ENCODE assay signal across 26 mouse cellular contexts in genomic region chr1:157090835-157091234, GRCm38 (mm10). TPM values are rescaled to one million over a fixed set of nuclear protein-coding genes. Genes with fewer than 3 reads are reported as not detected.
DNase-seq lines count a peak whose midpoint lies in the region; ATAC-seq and TF ChIP-seq lines count a peak whose summit lies in the region.
"Had no signal": no experiment of that assay in that cellular context is flagged by ENCODE, and none has a peak within 500 bp of the region (broad histone marks: within the 10 kb centered on the region; RNA-seq: fewer than 3 reads in every experiment).

No protein-coding gene starts in this region.

- no peaks in the 10 kb centered on the region; the same call in 1 of the 2 replicates for H3K4me1 ChIP-seq in liver, adult 2 months (ENCODE audit: control insufficient read depth, insufficient read depth, low read length)
- peaks cover 3% of the 10 kb centered on the region for H3K4me1 ChIP-seq in liver, embryonic 11.5 days (replicated peaks; ENCODE audit: control insufficient read depth, insufficient read depth, low read length)
- peaks cover 5% of the 10 kb centered on the region; the same call in 1 of the 2 replicates for H3K4me1 ChIP-seq in midbrain, embryonic 11.5 days (ENCODE audit: control insufficient read depth, insufficient read depth, low read length)
- H3K4me1 ChIP-seq in midbrain, embryonic 15.5 days, result peaks cover 10% of the 10 kb centered on the region
- H3K4me1 ChIP-seq: embryonic facial prominence, embryonic 12.5 days had no signal

- TF ChIP-seq POLR2A in liver, adult 2 months (IDR thresholded peaks at IDR 0.05; ENCODE audit: extremely low read depth, insufficient read depth, low read length), result no peak
- no peak for TF ChIP-seq POLR2A in myocyte (IDR thresholded peaks at IDR 0.05; ENCODE audit: insufficient read length, low read depth)

- H3K79me2 ChIP-seq in liver, adult 2 months (ENCODE audit: control insufficient read depth, insufficient read depth, low read length), result no peaks in the 10 kb centered on the region
- H3K79me2 ChIP-seq in C2C12 (ENCODE audit: control insufficient read depth, insufficient read depth), result no peaks in the 10 kb centered on the region
- no peaks in the 10 kb centered on the region for H3K79me2 ChIP-seq in myocyte (ENCODE audit: control insufficient read depth, insufficient read depth)

- 84% methylated on average over 3 of the region's 3 CpGs for WGBS in liver, adult 2 months
- WGBS in liver, embryonic 11.5 days, result 61% methylated on average over 3 of the region's 3 CpGs
- 73% methylated on average over 3 of the region's 3 CpGs for WGBS in midbrain, embryonic 11.5 days
- WGBS in midbrain, embryonic 15.5 days, result 87% methylated on average over 3 of the region's 3 CpGs

- H3K4me3 ChIP-seq in liver, adult 2 months (ENCODE audit: insufficient read depth, low read depth, low read length), result no peak overlapping the region
- H3K4me3 ChIP-seq in liver, embryonic 11.5 days (ENCODE audit: low read depth, low read length), result no peak overlapping the region
- no peak overlapping the region for H3K4me3 ChIP-seq in midbrain, embryonic 11.5 days (ENCODE audit: low read depth, low read length)
- H3K4me3 ChIP-seq in midbrain, embryonic 15.5 days, result no peak overlapping the region
- no peak overlapping the region for H3K4me3 ChIP-seq in C2C12 (ENCODE audit: insufficient read depth, poor library complexity, severe bottlenecking)
- H3K4me3 ChIP-seq in myocyte, result no peak overlapping the region
- H3K4me3 ChIP-seq: embryonic facial prominence, embryonic 10.5 days; embryonic facial prominence, embryonic 12.5 days; forebrain, embryonic 13.5 days had no signal

- DNase-seq in liver, adult 2 months (ENCODE audit: extremely low read depth, low read depth, low spot score), result no peak
- no peak for DNase-seq in liver, embryonic 11.5 days (ENCODE audit: low spot score)
- DNase-seq in midbrain, embryonic 11.5 days (ENCODE audit: low spot score, missing footprints), result peak; percentile 65
- DNase-seq in adrenal gland, postnatal 36 days, result no peak
- DNase-seq: adrenal gland, adult 2 months; adrenal gland, postnatal 10 days; adrenal gland, postnatal 25 days; B cell, adult 2 months; cerebellum, adult 11-12 months; cerebellum, adult 2 months; cerebellum, adult 9-10 months; cerebellum, postnatal 10 days; cerebellum, postnatal 25 days had no signal

- H3K36me3 ChIP-seq in liver, adult 2 months (ENCODE audit: control insufficient read depth, insufficient read depth, low read length), result no peaks in the 10 kb centered on the region
- no peaks in the 10 kb centered on the region for H3K36me3 ChIP-seq in liver, embryonic 11.5 days (ENCODE audit: control insufficient read depth, insufficient read depth, low read length)
- H3K36me3 ChIP-seq in midbrain, embryonic 11.5 days (ENCODE audit: control insufficient read depth, insufficient read depth, low read length), result no peaks in the 10 kb centered on the region
- H3K36me3 ChIP-seq in midbrain, embryonic 15.5 days (replicated peaks), result no peaks in the 10 kb centered on the region
- H3K36me3 ChIP-seq in C2C12 (ENCODE audit: control insufficient read depth, insufficient read depth), result no peaks in the 10 kb centered on the region
- H3K36me3 ChIP-seq in myocyte (ENCODE audit: control insufficient read depth, insufficient read depth), result no peaks in the 10 kb centered on the region
- H3K36me3 ChIP-seq: embryonic facial prominence, embryonic 10.5 days; embryonic facial prominence, embryonic 12.5 days had no signal

- H3K79me3 ChIP-seq in C2C12 (ENCODE audit: low read depth), result no peaks in the 10 kb centered on the region

- no peaks in the 10 kb centered on the region for H3K27me3 ChIP-seq in liver, adult 2 months (ENCODE audit: control insufficient read depth, insufficient read depth, low read length)
- no peaks in the 10 kb centered on the region for H3K27me3 ChIP-seq in liver, embryonic 11.5 days (replicated peaks; ENCODE audit: control insufficient read depth, insufficient read depth, low read length)
- no peaks in the 10 kb centered on the region for H3K27me3 ChIP-seq in midbrain, embryonic 11.5 days (ENCODE audit: control insufficient read depth, insufficient read depth, low read length)
- no peaks in the 10 kb centered on the region for H3K27me3 ChIP-seq in midbrain, embryonic 15.5 days (replicated peaks)
- no peaks in the 10 kb centered on the region for H3K27me3 ChIP-seq in C2C12 (ENCODE audit: control insufficient read depth, insufficient read depth, insufficient read length)
- no peaks in the 10 kb centered on the region for H3K27me3 ChIP-seq in myocyte (ENCODE audit: control insufficient read depth, insufficient read depth, insufficient read length)
- H3K27me3 ChIP-seq: embryonic facial prominence, embryonic 12.5 days; forebrain, embryonic 13.5 days; Patski had no signal

- no peak overlapping the region for H3K9ac ChIP-seq in liver, adult 2 months (ENCODE audit: low read depth, low read length)
- H3K9ac ChIP-seq in liver, embryonic 11.5 days (ENCODE audit: low read depth, low read length), result no peak overlapping the region
- H3K9ac ChIP-seq in midbrain, embryonic 11.5 days (ENCODE audit: low read length), result no peak overlapping the region
- no peak overlapping the region for H3K9ac ChIP-seq in midbrain, embryonic 15.5 days
- H3K9ac ChIP-seq: embryonic facial prominence, embryonic 12.5 days; forebrain, embryonic 13.5 days had no signal

- 0 out of 2 replicates have a peak overlapping the region, but pooled peaks have one; percentile 1 for H3K27ac ChIP-seq in liver, adult 2 months (replicated peaks; ENCODE audit: insufficient read depth, low read depth, low read length)
- H3K27ac ChIP-seq in liver, embryonic 11.5 days (ENCODE audit: low read depth, low read length), result no peak overlapping the region
- no peak overlapping the region for H3K27ac ChIP-seq in midbrain, embryonic 11.5 days (ENCODE audit: low read depth, low read length)
- no peak overlapping the region for H3K27ac ChIP-seq in midbrain, embryonic 15.5 days
- H3K27ac ChIP-seq: embryonic facial prominence, embryonic 10.5 days; embryonic facial prominence, embryonic 12.5 days; forebrain, embryonic 13.5 days had no signal

- H3ac ChIP-seq in C2C12 (ENCODE audit: control insufficient read depth, insufficient read length, low read depth) (no peak overlapping the region), myocyte (ENCODE audit: control insufficient read depth, insufficient read length) (no peak overlapping the region)

- no peak for ATAC-seq in liver, embryonic 11.5 days (replicated peaks; ENCODE audit: low FRiP score)
- ATAC-seq in midbrain, embryonic 11.5 days (ENCODE audit: low FRiP score), result no peak
- ATAC-seq in midbrain, embryonic 15.5 days (replicated peaks), result no peak
- ATAC-seq: forebrain, embryonic 13.5 days; forebrain, embryonic 16.5 days; Patski had no signal

- no peak for TF ChIP-seq CTCF in liver, adult 2 months (IDR thresholded peaks at IDR 0.05; ENCODE audit: low read depth, low read length)
- no peak for TF ChIP-seq CTCF in C2C12 (IDR thresholded peaks at IDR 0.05; ENCODE audit: control insufficient read depth, insufficient read depth, insufficient read length)

- H3K9me3 ChIP-seq in liver, embryonic 11.5 days (ENCODE audit: control insufficient read depth, low read length), result no peaks in the 10 kb centered on the region
- no peaks in the 10 kb centered on the region for H3K9me3 ChIP-seq in midbrain, embryonic 11.5 days (ENCODE audit: control insufficient read depth, low read length)
- no peaks in the 10 kb centered on the region for H3K9me3 ChIP-seq in midbrain, embryonic 15.5 days
- H3K9me3 ChIP-seq: embryonic facial prominence, embryonic 10.5 days; embryonic facial prominence, embryonic 12.5 days; forebrain, embryonic 13.5 days had no signal

- H3K4me2 ChIP-seq in liver, embryonic 11.5 days, result no peak overlapping the region
- H3K4me2 ChIP-seq in midbrain, embryonic 11.5 days, result no peak overlapping the region
- H3K4me2 ChIP-seq in midbrain, embryonic 15.5 days, result no peak overlapping the region
- no peak overlapping the region for H3K4me2 ChIP-seq in myocyte (ENCODE audit: low read depth)
- H3K4me2 ChIP-seq: embryonic facial prominence, embryonic 12.5 days; forebrain, embryonic 13.5 days had no signal

TF ChIP-seq in C2C12, 6 proteins besides CTCF, POLR2A, EP300 and RAD21:
- no peak for TF ChIP-seq USF1 (IDR thresholded peaks at IDR 0.05; ENCODE audit: low read depth)
- no peak for TF ChIP-seq FOSL1 (IDR thresholded peaks at IDR 0.05; ENCODE audit: insufficient read depth, low read length, poor library complexity, severe bottlenecking)
- peak; percentile 29 for TF ChIP-seq MYOD1 (IDR thresholded peaks at IDR 0.05; ENCODE audit: control insufficient read depth, insufficient read length, low read depth)
- TF ChIP-seq MYOG (IDR thresholded peaks at IDR 0.05; ENCODE audit: control insufficient read depth, extremely low read depth, insufficient read length), result no peak
TF ChIP-seq in C2C12: peak in this region for 1.

TF ChIP-seq in myocyte, 11 proteins besides CTCF, POLR2A, EP300 and RAD21:
- TF ChIP-seq CEBPB (IDR thresholded peaks at IDR 0.05; ENCODE audit: insufficient read depth, poor library complexity, severe bottlenecking) (no peak), MYOG (IDR thresholded peaks at IDR 0.05; ENCODE audit: control insufficient read depth in 1 of 3, insufficient read depth in 1 of 3, insufficient read length in 2 of 3, low read depth in 2 of 3) (peak in 2 of 3 experiments; percentile 10 to 70), USF1 (IDR thresholded peaks at IDR 0.05; ENCODE audit: low read depth) (no peak), MYOD1 (IDR thresholded peaks at IDR 0.05; ENCODE audit: control insufficient read depth in 1 of 3, insufficient read length in 2 of 3, low read depth in 2 of 3) (peak in 2 of 3 experiments; percentile 30 to 87)

RNA-seq across cellular contexts. Expression of gene Tex35, which starts 17.6 kb away (rescaled TPM):
- 0.09 TPM in 1 of 2 replicates, not detected in the other for total RNA-seq in liver, adult 2 months (2014; rRNA removed)
- polyA plus RNA-seq in liver, adult 2 months (2012; rRNA removed), result 0.11 and 0.12 TPM in 2 replicates
- not detected in 2 replicates for polyA plus RNA-seq in liver, embryonic 11.5 days (2014; fragmentation: Nextera tagmentation; extraction: Ambion mirVana)
- polyA plus RNA-seq in midbrain, embryonic 11.5 days (2014; fragmentation: Nextera tagmentation; extraction: Ambion mirVana), result not detected in 2 replicates
- polyA plus RNA-seq in midbrain, embryonic 15.5 days (2015; fragmentation: Nextera tagmentation; extraction: Ambion mirVana), result not detected in 2 replicates
- polyA plus RNA-seq in C2C12 (2012; fragmentation: generic; extraction: Trizol) (not detected), myocyte (2012; fragmentation: generic; extraction: Trizol) (0.30 TPM)
- total RNA-seq in adrenal gland, postnatal 36 days (2021), result not detected
- total RNA-seq: adrenal gland, adult 2 months; adrenal gland, postnatal 10 days; adrenal gland, postnatal 25 days; ES-E14; MEL had no signal
- polyA plus RNA-seq: adrenal gland, adult 2 months; cerebellum, adult 2 months; cortical plate, adult 2 months; embryonic facial prominence, embryonic 10.5 days; embryonic facial prominence, embryonic 12.5 days; embryonic facial prominence, embryonic 14.5 days; forebrain, embryonic 11.5 days; forebrain, embryonic 13.5 days; forebrain, embryonic 16.5 days had no signal
